Mouse (Mus musculus) small intestine, adult 2 months (tissue): ENCODE measurements at regions not wholly inside any gene's neighbourhood (a gene's known extent, or its start where the extent isn't known, plus 50 kb on each side); places are given as distances from the start of the nearest gene placed in this dataset.

Experiments used
- CTCF ChIP-seq: fragments of 200-500 bp; IDR thresholded peaks from 2 replicates; pipeline ENCODE4 v1.5.1; 2012; ENCODE audit warnings: low read depth, mild to moderate bottlenecking, control low read depth, inconsistent platforms, low read length, moderate library complexity, mixed read lengths; ENCODE audit not compliant: insufficient replicate concordance, insufficient read length; ENCODE audit errors: extremely low read depth
- POLR2A ChIP-seq: fragments of 200-500 bp; IDR thresholded peaks from 2 replicates; pipeline ENCODE4 v1.6.1; 2012; ENCODE audit warnings: low read depth, mild to moderate bottlenecking, control low read depth, inconsistent platforms, low read length, moderate library complexity

GRCm38 (mm10) chr2:167742479-167742878 lies 52.9 kb upstream of the Tmem189 start:
- no peak for TF ChIP-seq POLR2A
- TF ChIP-seq CTCF, result no peak
